Mouse (Mus musculus) small intestine, adult 2 months (tissue): ENCODE results near the gene Slc12a5. TPM values are rescaled to one million over a fixed set of nuclear protein-coding genes. Genes with fewer than 3 reads are reported as not detected.

Experiments
- H3K27ac ChIP-seq: fragments of 200-500 bp; 2 replicates; pipeline ENCODE4 v1.5.1; 2012; ENCODE audit warnings: low read depth, low read length, control low read depth, inconsistent platforms; ENCODE audit not compliant: insufficient read depth
- H3K27me3 ChIP-seq: fragments of 200-500 bp; 2 replicates; pipeline ENCODE4 v1.6.1; 2012; ENCODE audit warnings: mild to moderate bottlenecking, moderate library complexity, low read length, inconsistent platforms; ENCODE audit not compliant: control insufficient read depth, insufficient read depth
- H3K36me3 ChIP-seq: fragments of 200-500 bp; 2 replicates; pipeline ENCODE4 v1.6.1; 2012; ENCODE audit warnings: mild to moderate bottlenecking, low read length, control low read depth, inconsistent platforms; ENCODE audit not compliant: control insufficient read depth, insufficient read depth
- H3K4me1 ChIP-seq: fragments of 200-500 bp; 2 replicates; pipeline ENCODE4 v1.6.1; 2012; ENCODE audit warnings: low read length, inconsistent platforms, mixed read lengths; ENCODE audit not compliant: control insufficient read depth, insufficient read depth, insufficient read length
- H3K4me3 ChIP-seq: fragments of 200-500 bp; 2 replicates; pipeline ENCODE4 v1.5.1; 2012; ENCODE audit warnings: low read depth, mild to moderate bottlenecking, control low read depth, inconsistent platforms, low read length, moderate library complexity
- CTCF ChIP-seq: fragments of 200-500 bp; IDR thresholded peaks from 2 replicates; pipeline ENCODE4 v1.5.1; 2012; ENCODE audit warnings: low read depth, mild to moderate bottlenecking, control low read depth, inconsistent platforms, low read length, moderate library complexity, mixed read lengths; ENCODE audit not compliant: insufficient replicate concordance, insufficient read length; ENCODE audit errors: extremely low read depth
- POLR2A ChIP-seq: fragments of 200-500 bp; IDR thresholded peaks from 2 replicates; pipeline ENCODE4 v1.6.1; 2012; ENCODE audit warnings: low read depth, mild to moderate bottlenecking, control low read depth, inconsistent platforms, low read length, moderate library complexity
- WGBS: fragments of 180-500 bp; shearing (Covaris S2); methylation state at CpG from one replicate; pipeline ENCODE4 v1.1.7; 2018; 5-methylcytosine and 5-hydroxymethylcytosine counted together
- polyA plus RNA-seq: library from polyadenylated mRNA; depleted of rRNA; stranded (reverse); fragments of >200 nt; gene quantifications from 2 replicates; pipeline ENCODE4 v1.2.3, GENCODE M21; 2012

The Slc12a5 gene
- polyA plus RNA-seq, 1 experiment, result 0.60 TPM

- H3K4me1 ChIP-seq, result no peaks in the 10 kb centered on the region
- H3K27ac ChIP-seq, result no peak overlapping the region
- H3K36me3 ChIP-seq, result no peaks in the 10 kb centered on the region
- H3K4me3 ChIP-seq, result no peak overlapping the region
- WGBS, result 25% methylated on average over 7 of the region's 7 CpGs
- TF ChIP-seq CTCF, result no peak
- TF ChIP-seq POLR2A, result no peak
- no peaks in the 10 kb centered on the region for H3K27me3 ChIP-seq
Observed at GRCm38 (mm10) chr2:164979749-164980148, 19.1 kb downstream of the Slc12a5 start.

DNA sequence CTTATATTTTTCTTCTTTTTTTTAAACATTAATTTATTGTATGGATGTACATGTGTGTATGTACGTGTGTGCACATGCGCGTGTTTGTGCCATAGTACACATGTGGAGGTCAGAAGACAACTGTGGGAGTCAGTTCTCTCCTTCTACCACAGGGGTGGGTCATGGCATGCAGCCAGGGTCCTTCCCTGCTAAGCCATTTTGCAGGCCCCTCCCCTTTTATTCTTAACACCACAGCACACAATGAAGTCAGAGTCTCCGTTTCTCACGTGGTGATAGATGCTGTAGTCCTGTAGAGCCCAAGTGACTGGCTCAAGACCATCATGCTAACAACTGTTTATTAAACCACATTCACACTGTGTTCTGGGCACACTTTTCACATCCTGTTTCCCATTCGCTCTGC lies 25.4 kb downstream of the Slc12a5 start:
- WGBS, result 78% methylated on average over 6 of the region's 6 CpGs
- Histone ChIP-seq H3K4me1 (no peaks in the 10 kb centered on the region), H3K4me3 (no peak overlapping the region), H3K36me3 (no peaks in the 10 kb centered on the region), H3K27me3 (no peaks in the 10 kb centered on the region), H3K27ac (no peak overlapping the region)
- TF ChIP-seq CTCF (no peak), POLR2A (no peak)

- no peaks in the 10 kb centered on the region for H3K36me3 ChIP-seq
- no peaks in the 10 kb centered on the region for H3K27me3 ChIP-seq
- H3K27ac ChIP-seq, result no peak overlapping the region
- H3K4me3 ChIP-seq, result no peak overlapping the region
- H3K4me1 ChIP-seq, result no peaks in the 10 kb centered on the region
- WGBS, result 73% methylated on average over 14 of the region's 14 CpGs
- TF ChIP-seq CTCF, result no peak
- no peak for TF ChIP-seq POLR2A
Observed at GRCm38 (mm10) chr2:164986371-164987027, 25.9 kb downstream of the Slc12a5 start.

GRCm38 (mm10) chr2:164988777-164989176 lies 28.2 kb downstream of the Slc12a5 start:
- Histone ChIP-seq H3K27me3 (no peaks in the 10 kb centered on the region), H3K36me3 (no peaks in the 10 kb centered on the region), H3K4me1 (no peaks in the 10 kb centered on the region), H3K4me3 (no peak overlapping the region), H3K27ac (no peak overlapping the region)
- no peak for TF ChIP-seq POLR2A
- 59% methylated on average over 13 of the region's 13 CpGs for WGBS

- no peaks in the 10 kb centered on the region for H3K36me3 ChIP-seq
- H3K27me3 ChIP-seq, result no peaks in the 10 kb centered on the region
- no peak overlapping the region for H3K27ac ChIP-seq
- TF ChIP-seq POLR2A (no peak), CTCF (no peak)
- no peaks in the 10 kb centered on the region for H3K4me1 ChIP-seq
- H3K4me3 ChIP-seq, result no peak overlapping the region
- 65% methylated on average over 3 of the region's 3 CpGs for WGBS
Observed at GRCm38 (mm10) chr2:164991111-164991510, 30.5 kb downstream of the Slc12a5 start.

DNA sequence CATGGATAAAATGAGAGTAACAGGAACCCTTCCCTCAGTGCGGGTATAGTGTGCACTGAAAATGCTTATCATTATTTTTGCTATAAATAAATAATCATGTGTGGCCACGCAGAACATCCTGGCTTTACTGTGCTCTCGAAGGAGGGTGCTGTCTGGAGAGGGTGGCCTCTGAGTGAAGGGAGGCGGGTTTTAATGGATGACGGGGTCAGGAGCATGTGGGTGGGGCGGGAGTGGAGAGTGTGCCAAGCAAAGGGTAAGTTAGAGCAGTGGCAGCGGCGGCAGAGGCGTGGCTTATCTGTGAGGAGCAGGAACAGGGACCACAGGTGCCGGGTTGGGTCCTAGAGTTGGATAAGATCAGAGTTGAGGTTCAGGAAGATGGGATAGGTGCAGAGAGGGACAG lies 31.2 kb downstream of the Slc12a5 start:
- 12% methylated on average over 10 of the region's 10 CpGs for WGBS
- H3K4me3 ChIP-seq, result no peak overlapping the region
- H3K27ac ChIP-seq, result no peak overlapping the region
- H3K27me3 ChIP-seq, result no peaks in the 10 kb centered on the region
- no peaks in the 10 kb centered on the region for H3K36me3 ChIP-seq
- TF ChIP-seq CTCF, result no peak
- TF ChIP-seq POLR2A, result no peak
- H3K4me1 ChIP-seq, result no peaks in the 10 kb centered on the region

DNA sequence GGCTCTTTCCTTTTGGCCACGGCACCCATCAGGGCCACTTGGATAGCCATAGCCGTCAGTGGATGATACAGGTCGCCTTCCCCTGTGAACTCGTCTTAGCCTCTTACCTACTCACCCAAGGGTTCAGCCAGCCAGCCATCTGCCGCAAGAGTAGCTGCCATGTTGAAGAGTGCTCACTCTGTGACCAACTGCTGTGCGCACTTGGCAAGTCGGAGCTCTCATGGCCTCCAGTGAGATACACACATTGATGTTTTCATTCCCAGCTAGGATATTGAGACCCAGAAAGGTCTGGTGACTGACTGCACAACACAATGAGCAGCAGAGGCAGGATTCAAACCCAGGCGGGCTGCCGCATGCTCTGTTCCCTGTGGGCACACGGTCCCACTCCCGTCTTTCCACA lies 33.6 kb downstream of the Slc12a5 start:
- TF ChIP-seq CTCF (no peak), POLR2A (no peak)
- H3K36me3 ChIP-seq, result no peaks in the 10 kb centered on the region
- 91% methylated on average over 11 of the region's 11 CpGs for WGBS
- no peak overlapping the region for H3K27ac ChIP-seq
- no peak overlapping the region for H3K4me3 ChIP-seq
- 0 out of 2 replicates have a peak, but pooled peaks cover 7% of the 10 kb centered on the region for H3K27me3 ChIP-seq
- peaks cover 6% of the 10 kb centered on the region for H3K4me1 ChIP-seq
